19 mouse cellular contexts compared by ENCODE assay signal in the genomic region with DNA sequence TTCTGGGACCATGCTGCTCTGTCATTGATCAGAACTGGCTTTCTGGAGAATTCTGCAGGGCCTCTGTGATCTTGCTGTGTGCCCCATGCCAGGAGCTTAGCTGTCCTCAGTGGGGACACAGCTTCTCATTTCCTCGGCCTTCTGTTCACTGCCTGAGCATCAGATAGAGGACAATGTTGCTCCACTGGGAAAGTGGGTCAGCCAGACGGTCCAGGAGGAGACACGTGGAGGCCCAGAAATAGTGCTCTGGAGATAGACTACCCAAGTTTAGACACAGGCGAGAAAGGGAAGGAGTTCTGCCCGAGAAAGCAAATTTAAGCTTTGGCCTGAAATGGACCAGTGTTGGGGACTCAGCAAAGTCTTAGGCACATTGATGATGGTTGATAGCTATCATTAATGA. TPM values are rescaled to one million over a fixed set of nuclear protein-coding genes. Genes with fewer than 3 reads are reported as not detected.
A peak's percentile ranks its signal among the peaks of the same experiment; 100 is the strongest.
DNase-seq lines count a peak whose midpoint lies in the region; ATAC-seq lines count a peak whose summit lies in the region.
"Had no signal": no experiment of that assay in that cellular context is flagged by ENCODE, and none has a peak within 500 bp of the region (broad histone marks: within the 10 kb centered on the region; RNA-seq: fewer than 3 reads in every experiment).

No protein-coding gene starts in this region.

- no peaks in the 10 kb centered on the region for H3K9me3 ChIP-seq in heart, embryonic 10.5 days
- H3K9me3 ChIP-seq: embryonic facial prominence, embryonic 10.5 days; neural tube, embryonic 12.5 days had no signal

- H3K4me1 ChIP-seq in heart, embryonic 10.5 days = no peaks in the 10 kb centered on the region
- H3K4me1 ChIP-seq: embryonic facial prominence, embryonic 10.5 days; neural tube, embryonic 12.5 days had no signal

- H3K36me3 ChIP-seq in heart, embryonic 10.5 days = no peaks in the 10 kb centered on the region
- H3K36me3 ChIP-seq: embryonic facial prominence, embryonic 10.5 days; neural tube, embryonic 12.5 days had no signal

- ATAC-seq in inflammation-experienced regulatory T-cells, adult 6 months = no peak
- ATAC-seq: intestine, postnatal 0 days; midbrain, embryonic 16.5 days had no signal

- peak; percentile 16 to 41 for DNase-seq in heart, adult 9 months (ENCODE audit: low spot score in 2 of 2)
- no peak for DNase-seq in heart, embryonic 10.5 days (ENCODE audit: low spot score)
- DNase-seq in cerebellum, adult 8-10 months = peak; percentile 88
- DNase-seq in frontal cortex, postnatal 36 days (ENCODE audit: low spot score in 2 of 2) = peak; percentile 19 to 71
- peak; percentile 52 to 74 for DNase-seq in right cerebral cortex, postnatal 10 days (ENCODE audit: low spot score in 2 of 2)
- no peak for DNase-seq in spleen, adult 12 weeks (ENCODE audit: low spot score)
- DNase-seq in urinary bladder, postnatal 4 days (ENCODE audit: low spot score in 2 of 2) = no peak
- DNase-seq: adrenal gland, postnatal 10 days; lung, adult 18-20 months; retina, postnatal 1 day had no signal

- WGBS in heart, embryonic 10.5 days = 62% methylated on average over 5 of the region's 5 CpGs

- no peak overlapping the region for H3K27ac ChIP-seq in heart, embryonic 10.5 days
- H3K27ac ChIP-seq: embryonic facial prominence, embryonic 10.5 days; heart, adult 2 months; layer of hippocampus, adult 2 months; neural tube, embryonic 12.5 days had no signal

- H3K4me3 ChIP-seq in heart, embryonic 10.5 days = no peak overlapping the region
- H3K4me3 ChIP-seq: embryonic facial prominence, embryonic 10.5 days; heart, adult 2 months; layer of hippocampus, adult 2 months; neural tube, embryonic 12.5 days had no signal

- no peaks in the 10 kb centered on the region for H3K27me3 ChIP-seq in heart, embryonic 10.5 days (ENCODE audit: insufficient read depth, poor library complexity, severe bottlenecking)
- H3K27me3 ChIP-seq: neural tube, embryonic 12.5 days had no signal

RNA-seq across cellular contexts. Expression of gene Gpr158, which starts 23.5 kb away (rescaled TPM):
- polyA plus RNA-seq in heart, embryonic 10.5 days (2016; fragmentation: Nextera tagmentation; extraction: Ambion mirVana) = 0.02 TPM in 1 of 2 replicates, not detected in the other
- polyA plus RNA-seq in inflammation-experienced regulatory T-cells, adult 6 months (2017; shearing (Covaris generic)) = not detected
- polyA plus RNA-seq: C2C12; embryonic facial prominence, embryonic 10.5 days; thymus, postnatal 0 days had no signal

Comparison
In these comparisons a context has a peak if more than half of its experiments do, and no peak if none do; other contexts are left out.
1. DNase-seq: peak in heart, adult 9 months (2 of 2), cerebellum, adult 8-10 months (single experiment), frontal cortex, postnatal 36 days (2 of 2) and right cerebral cortex, postnatal 10 days (2 of 2); none in heart, embryonic 10.5 days (single experiment), spleen, adult 12 weeks (single experiment) and urinary bladder, postnatal 4 days (0 of 2).